Mouse (Mus musculus) naive thymus-derived CD4-positive, alpha-beta T cell, adult 2 months (primary cell): ENCODE measurements around the gene Cacna2d2.
A peak's percentile ranks its signal among the peaks of the same experiment; 100 is the strongest.

ENCODE experiments used
- DNase-seq: peaks from one replicate; pipeline ENCODE4 v3.0.0-alpha.2; 2011; ENCODE audit warnings: low read depth

Cacna2d2 gene

DNA sequence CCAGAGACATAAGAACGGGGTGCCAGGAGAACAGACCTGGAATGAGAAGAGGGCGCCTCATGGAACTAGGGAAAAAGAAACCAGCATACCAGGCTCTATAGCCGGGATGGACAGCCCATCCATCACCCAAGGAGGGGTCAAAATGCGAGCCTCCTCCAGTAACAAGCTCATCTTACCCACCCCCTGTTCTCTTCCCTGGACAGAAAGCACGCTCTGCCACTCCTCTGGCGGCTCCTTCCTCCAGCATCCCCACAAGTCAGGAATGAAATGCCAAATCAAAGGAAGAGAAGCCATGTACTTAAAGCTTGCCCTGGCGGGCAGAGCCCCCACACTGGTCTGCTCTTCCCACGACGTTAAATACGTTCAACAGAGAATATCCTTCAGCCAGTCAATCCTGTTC lies 141.6 kb downstream of the Cacna2d2 start:
- DNase-seq: no peak

DNA sequence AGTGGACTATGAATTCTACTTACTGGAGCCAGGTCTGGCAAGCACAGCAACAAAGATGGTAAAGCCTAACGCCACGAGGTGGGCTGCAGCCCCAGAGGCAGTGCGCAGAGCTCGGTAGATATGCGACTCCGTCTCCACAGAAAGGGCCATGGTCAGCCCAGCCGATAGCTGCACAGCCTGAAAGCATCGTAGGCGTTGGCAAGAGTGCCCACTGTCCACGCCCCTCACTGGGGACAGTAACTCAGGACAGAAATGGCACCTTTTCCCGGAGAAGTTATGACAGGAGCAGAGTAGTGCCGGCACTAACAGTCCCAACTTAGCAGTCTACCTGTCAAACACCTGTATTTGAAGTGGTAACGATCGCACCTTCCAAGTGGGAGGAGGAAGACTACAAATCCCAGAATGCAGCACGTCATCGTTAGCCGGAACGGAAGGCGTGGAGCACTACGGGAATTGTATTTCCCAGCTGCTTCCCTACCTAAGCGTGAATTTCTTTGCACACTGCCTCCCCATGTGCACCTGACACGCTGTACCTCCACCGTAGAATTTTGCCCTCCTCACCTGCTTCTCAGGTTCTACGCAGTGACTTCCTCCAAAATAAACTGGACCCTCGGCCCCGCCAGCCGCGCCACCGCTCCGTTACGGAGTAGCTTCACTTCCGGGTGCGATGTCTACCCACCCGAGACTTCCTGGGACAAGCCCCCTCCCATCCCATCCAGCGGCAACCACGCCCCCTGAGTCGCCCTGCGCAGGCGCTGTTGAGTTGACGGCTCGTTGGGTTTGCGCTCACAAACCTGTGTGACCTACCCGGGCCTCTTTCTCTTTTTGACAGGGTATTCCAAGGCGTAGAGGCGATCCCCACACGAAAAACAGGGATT lies 142.3 kb downstream of the Cacna2d2 start, which contains the start of the genes Cyb561d2 and Nprl2:
TSS of gene Cyb561d2 (minus strand) at position 720 of the 878 bp plus-strand sequence.
TSS of gene Nprl2 (plus strand) at position 753 of the 878 bp plus-strand sequence.
- peak; percentile 97 for DNase-seq

GRCm38 (mm10) chr9:107542352-107542686 lies 142.9 kb downstream of the Cacna2d2 start:
- no peak for DNase-seq

DNA sequence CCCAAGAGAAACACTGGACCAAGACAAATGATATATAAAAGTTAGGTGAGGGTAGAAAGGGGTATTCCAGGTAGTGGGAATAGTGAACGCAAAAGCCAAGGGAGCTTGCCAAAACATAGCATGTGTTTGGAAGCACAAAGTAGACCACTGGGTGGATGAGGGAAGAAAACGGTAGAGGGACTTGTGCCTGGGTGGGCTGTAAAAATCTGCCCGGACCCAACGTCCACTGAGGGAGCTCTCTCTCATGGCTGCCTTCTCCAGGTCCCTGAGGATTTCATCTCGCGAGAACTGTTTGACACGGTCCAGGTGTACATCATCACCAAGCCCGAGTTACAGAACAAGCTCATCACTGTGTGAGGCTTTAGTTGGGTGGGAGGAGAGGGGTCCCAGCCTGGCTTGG lies 143.3 kb downstream of the Cacna2d2 start:
- DNase-seq: no peak

GRCm38 (mm10) chr9:107543299-107543698 lies 143.9 kb downstream of the Cacna2d2 start:
- no peak for DNase-seq

DNA sequence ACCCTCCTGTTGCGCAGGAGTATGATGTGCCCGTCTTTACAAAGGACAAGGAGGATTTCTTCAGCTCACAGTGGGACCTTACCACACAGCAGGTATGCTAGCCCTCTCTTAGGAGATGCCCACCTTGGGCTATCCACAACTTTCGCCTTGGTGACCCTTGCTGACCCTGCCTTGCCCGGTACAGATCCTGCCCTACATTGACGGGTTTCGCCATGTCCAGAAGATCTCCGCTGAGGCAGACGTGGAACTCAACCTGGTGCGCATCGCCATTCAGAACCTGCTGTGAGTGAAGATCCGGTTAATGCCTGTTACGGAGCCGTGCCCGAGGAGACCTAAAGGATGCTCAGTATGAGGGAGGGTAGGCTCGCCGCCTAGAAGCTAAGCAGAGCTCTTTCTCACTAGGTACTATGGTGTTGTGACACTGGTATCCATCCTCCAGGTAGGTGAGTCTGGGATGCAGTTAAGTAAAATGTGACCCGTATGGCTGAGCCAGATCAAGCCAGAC lies 144.8 kb downstream of the Cacna2d2 start:
- DNase-seq: no peak

DNA sequence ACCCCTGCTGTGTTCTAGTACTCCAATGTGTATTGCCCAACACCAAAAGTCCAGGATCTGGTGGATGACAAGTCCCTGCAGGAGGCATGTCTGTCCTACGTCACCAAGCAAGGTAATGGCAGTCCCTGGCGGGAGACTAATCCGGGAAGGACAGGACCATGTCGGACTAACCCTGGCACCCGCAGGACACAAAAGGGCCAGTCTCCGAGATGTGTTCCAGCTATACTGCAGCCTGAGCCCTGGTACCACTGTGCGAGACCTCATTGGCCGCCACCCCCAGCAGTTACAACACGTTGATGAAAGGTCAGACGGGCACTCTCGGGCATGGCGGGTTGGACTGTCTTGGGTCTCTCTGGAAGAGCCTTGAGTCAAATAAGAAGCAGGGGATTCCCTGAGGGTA lies 145.3 kb downstream of the Cacna2d2 start:
- no peak for DNase-seq

DNA sequence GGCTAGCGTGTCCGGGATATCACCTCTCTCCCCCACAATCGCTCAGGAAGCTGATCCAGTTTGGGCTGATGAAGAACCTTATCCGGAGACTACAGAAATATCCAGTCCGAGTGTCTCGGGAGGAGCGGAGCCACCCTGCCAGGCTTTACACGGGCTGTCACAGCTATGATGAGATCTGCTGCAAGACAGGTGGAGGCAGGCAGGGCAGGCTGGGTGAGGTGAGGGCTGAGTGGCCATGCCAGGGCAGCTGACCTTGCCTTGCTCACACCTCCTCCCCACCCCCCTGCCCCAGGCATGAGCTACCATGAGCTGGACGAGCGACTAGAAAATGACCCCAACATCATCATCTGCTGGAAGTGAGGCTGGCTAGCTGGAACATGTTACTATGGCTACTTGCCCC lies 145.8 kb downstream of the Cacna2d2 start:
- DNase-seq: no peak

- DNase-seq: peak; percentile 90
Measured at GRCm38 (mm10) chr9:107545602-107546001, 146.2 kb downstream of the Cacna2d2 start.

GRCm38 (mm10) chr9:107547026-107547425 lies 147.6 kb downstream of the Cacna2d2 start, which contains the start of gene Zmynd10:
Gene Zmynd10 (plus strand): TSS chr9:107547298.
- DNase-seq: peak; percentile 90

- no peak for DNase-seq
Measured at GRCm38 (mm10) chr9:107547957-107548356, 148.5 kb downstream of the Cacna2d2 start.

GRCm38 (mm10) chr9:107548820-107549219 lies 149.4 kb downstream of the Cacna2d2 start:
- no peak for DNase-seq

- no peak for DNase-seq
Measured at GRCm38 (mm10) chr9:107549297-107550074, 150.1 kb downstream of the Cacna2d2 start.

DNA sequence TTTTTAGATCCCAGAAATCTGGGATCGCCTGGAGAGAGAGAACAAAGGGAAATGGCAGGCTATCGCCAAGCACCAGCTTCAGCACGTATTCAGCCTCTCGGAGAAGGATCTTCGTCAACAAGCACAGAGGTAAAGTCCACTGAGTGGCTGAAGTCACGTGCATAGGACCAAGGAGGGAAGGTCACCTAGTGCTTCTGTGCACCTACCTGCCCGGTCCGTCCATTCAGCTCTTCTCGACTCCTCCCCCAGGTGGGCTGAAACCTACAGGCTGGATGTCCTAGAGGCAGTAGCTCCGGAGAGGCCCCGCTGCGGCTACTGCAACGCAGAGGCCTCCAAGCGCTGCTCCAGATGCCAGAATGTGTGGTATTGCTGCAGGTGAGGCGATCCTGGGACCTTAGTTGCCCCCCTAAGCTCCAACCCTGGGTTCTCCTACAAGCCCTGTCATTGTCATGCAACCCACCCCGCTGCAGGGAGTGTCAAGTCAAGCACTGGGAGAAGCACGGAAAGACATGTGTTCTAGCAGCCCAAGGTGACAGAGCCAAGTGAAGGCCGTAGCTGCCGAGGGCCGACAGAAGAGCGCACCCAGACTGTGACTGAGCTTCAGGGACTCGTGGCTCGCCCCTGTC lies 151.2 kb downstream of the Cacna2d2 start:
- no peak for DNase-seq

DNA sequence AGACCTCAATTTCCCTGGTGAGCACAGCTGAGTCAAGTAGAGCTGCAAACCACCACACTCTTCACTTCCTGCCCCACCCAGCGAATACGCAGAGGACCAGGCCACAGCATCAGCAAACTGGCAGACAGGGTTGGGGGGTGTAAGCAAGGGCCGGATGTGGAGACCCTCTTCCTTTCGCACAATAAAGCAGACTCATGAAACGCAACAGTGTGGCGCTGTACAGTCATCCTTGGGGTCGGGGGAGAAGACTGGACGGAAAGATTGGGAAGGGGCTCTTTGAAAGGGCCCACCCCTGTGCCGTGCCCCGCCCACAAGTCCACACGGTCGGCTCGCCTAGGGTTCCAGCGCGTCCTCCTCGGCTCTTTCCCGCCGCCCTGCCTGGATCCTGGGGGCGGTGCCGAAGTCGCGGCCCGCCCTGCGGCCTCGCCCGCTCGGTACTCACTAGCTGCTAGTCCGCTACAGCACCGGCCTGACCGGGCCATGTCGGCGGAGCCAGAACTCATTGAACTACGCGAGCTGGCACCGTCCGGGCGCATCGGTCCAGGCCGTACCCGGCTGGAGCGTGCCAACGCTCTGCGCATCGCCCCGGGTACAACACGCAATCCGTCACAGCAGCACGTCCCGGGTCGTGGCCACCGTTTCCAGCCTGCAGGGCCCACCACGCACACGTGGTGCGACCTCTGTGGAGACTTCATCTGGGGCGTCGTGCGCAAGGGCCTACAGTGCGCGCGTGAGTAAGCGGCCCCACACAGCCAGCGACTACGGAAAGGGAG lies 151.9 kb downstream of the Cacna2d2 start, which contains the start of gene Rassf1:
TSS of gene Rassf1 (plus strand) at position 439 of the 773 bp plus-strand sequence.
- peak; percentile 88 for DNase-seq

GRCm38 (mm10) chr9:107551890-107552355 lies 152.5 kb downstream of the Cacna2d2 start:
- no peak for DNase-seq

- no peak for DNase-seq
Measured at GRCm38 (mm10) chr9:107552690-107553393, 153.4 kb downstream of the Cacna2d2 start.

DNA sequence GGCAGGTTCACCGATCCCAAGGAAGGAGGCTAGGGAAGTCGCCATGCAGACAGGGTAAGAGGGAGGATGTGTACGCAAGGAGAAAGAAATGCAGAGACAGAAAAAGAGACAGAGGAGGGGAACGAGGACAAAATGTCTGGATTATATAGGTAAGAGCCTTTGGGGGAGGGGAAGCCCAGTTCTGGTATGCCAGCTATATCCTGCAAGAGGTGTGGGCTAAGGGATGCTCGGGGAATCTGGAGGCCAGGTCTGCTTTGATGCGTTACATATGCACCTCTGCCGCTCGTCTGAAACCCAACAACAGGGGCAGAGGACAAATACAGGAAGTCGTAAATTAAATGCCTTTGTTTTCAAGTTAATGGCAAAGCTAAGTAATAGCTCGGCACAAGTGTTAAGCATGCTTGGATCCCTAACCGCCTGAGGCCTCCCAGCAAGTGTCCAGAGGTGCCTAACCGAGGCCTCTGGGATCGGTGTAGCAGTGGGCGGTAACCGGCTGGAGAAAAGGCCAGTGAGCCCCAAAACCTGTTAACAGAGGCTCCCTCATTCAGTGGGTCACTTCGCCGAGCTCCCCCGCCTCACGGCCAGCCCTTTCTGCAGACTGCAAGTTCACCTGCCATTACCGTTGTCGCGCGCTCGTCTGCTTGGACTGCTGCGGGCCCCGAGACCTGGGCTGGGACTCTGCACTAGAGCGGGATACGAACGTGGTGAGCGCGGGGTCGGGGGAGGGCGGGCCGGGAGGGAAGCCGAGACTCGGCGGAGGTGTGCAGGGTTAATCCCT lies 154.3 kb downstream of the Cacna2d2 start:
- peak; percentile 62 for DNase-seq

DNA sequence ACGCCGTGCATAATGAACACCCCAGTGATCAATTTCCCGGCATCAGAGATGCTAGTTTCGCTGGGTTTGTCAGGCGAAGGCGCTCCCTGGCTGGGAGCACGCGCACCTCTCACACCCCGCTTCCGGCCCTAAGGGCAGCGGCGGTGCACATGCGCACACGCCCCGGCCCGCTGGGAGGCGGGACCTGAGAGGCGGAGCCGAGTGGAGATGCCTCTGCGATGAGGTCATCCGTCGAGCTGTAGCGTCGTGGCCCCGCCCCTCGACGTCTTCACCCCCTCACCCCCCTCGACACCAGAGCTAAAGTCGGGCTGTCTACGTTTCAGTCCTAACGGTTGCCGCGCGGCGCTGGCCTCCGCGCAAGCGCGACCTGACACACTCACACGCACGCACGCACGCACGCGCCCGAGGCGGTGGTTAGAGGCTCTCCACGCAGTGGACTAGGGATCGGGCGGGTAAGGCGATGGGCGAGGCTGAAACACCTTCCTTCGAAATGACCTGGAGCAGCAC lies 155.0 kb downstream of the Cacna2d2 start:
- DNase-seq: peak; percentile 100
